Mouse (Mus musculus) testis, adult 2 months (tissue): ENCODE results near the gene Plekhg1.

Source experiments
- CTCF ChIP-seq: fragments of 200-500 bp; IDR thresholded peaks from 2 replicates; pipeline ENCODE4 v1.5.1; 2012; ENCODE audit warnings: low read depth, mild to moderate bottlenecking, inconsistent platforms, low read length, moderate library complexity; ENCODE audit not compliant: control insufficient read depth, insufficient read depth, insufficient replicate concordance
- POLR2A ChIP-seq: fragments of 200-500 bp; IDR thresholded peaks from 2 replicates; pipeline ENCODE4 v1.6.1; 2012; ENCODE audit warnings: low read depth, mild to moderate bottlenecking, inconsistent platforms, low read length, moderate library complexity; ENCODE audit not compliant: control insufficient read depth

DNA sequence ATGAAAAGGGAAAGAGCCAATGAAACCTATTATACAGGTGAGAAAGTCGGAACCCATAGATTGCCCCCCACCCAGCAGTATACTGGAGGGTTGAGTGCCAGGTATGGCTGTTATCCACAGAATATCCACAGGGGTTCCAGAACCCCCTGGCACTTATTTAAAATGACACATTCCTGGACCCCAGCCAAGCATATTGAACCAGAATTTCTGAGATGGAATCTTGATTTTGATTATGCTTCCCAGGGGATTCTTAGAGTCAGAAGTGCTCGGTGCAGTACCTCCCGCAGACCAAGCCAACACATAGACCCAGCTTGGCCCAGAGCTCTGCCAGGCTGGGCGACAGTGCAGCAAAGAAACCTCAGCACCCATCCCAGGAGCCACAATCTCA lies 236.5 kb downstream of the Plekhg1 start:
- TF ChIP-seq CTCF (no peak), POLR2A (no peak)
